Mouse (Mus musculus) embryonic facial prominence, embryonic 13.5 days (tissue): Measurements from ENCODE around the gene BC035947. TPM values are rescaled to one million over a fixed set of nuclear protein-coding genes. Genes with fewer than 3 reads are reported as not detected.

Experiments
- ATAC-seq: fragments of 200-750 bp; cut with Nextera tagmentation; 2 replicates; pipeline ENCODE4 v1.8.0; 2017; ENCODE audit warnings: low read depth; ENCODE audit not compliant: insufficient number of reproducible peaks, insufficient read depth, low FRiP score, low TSS enrichment
- H3K27ac ChIP-seq: fragments of 300-500 bp; sonication (generic); 2 replicates; pipeline ENCODE4 v1.5.1; 2015; ENCODE audit warnings: moderate library complexity, mild to moderate bottlenecking, inconsistent platforms
- H3K27me3 ChIP-seq: fragments of 300-500 bp; sonication (generic); 2 replicates; pipeline ENCODE4 v1.6.1; 2015; ENCODE audit warnings: mild to moderate bottlenecking, inconsistent platforms
- H3K36me3 ChIP-seq: fragments of 300-500 bp; sonication (generic); 2 replicates; pipeline ENCODE4 v1.6.1; 2015; ENCODE audit warnings: mild to moderate bottlenecking, inconsistent platforms
- H3K4me1 ChIP-seq: fragments of 300-500 bp; sonication (generic); 2 replicates; pipeline ENCODE4 v1.6.1; 2015; ENCODE audit warnings: inconsistent platforms
- H3K4me2 ChIP-seq: fragments of 300-500 bp; sonication (generic); 2 replicates; pipeline ENCODE4 v1.6.1; 2015; ENCODE audit warnings: moderate library complexity, mild to moderate bottlenecking, inconsistent platforms
- H3K4me3 ChIP-seq: fragments of 300-500 bp; sonication (generic); 2 replicates; pipeline ENCODE4 v1.5.1; 2015; ENCODE audit warnings: mild to moderate bottlenecking, inconsistent platforms
- H3K9ac ChIP-seq: fragments of 300-500 bp; sonication (generic); 2 replicates; pipeline ENCODE4 v1.6.1; 2015; ENCODE audit warnings: mild to moderate bottlenecking, inconsistent platforms
- H3K9me3 ChIP-seq: fragments of 300-500 bp; sonication (generic); 2 replicates; pipeline ENCODE4 v1.6.1; 2016; ENCODE audit warnings: inconsistent platforms
- WGBS: fragments of 180-500 bp; shearing (Covaris S2); methylation state at CpG from one replicate; pipeline ENCODE4 v1.1.7; 2015; ENCODE audit warnings: mixed read lengths; 5-methylcytosine and 5-hydroxymethylcytosine counted together
- polyA plus RNA-seq: library from polyadenylated mRNA; unstranded; fragments of >200 nt; fragmentation: Nextera tagmentation; extraction: Ambion mirVana; gene quantifications from 2 replicates; pipeline ENCODE4 v1.2.1, GENCODE M21; 2015

The BC035947 gene
- polyA plus RNA-seq, 1 experiment from 2014 or later, result 0.84 TPM

DNA sequence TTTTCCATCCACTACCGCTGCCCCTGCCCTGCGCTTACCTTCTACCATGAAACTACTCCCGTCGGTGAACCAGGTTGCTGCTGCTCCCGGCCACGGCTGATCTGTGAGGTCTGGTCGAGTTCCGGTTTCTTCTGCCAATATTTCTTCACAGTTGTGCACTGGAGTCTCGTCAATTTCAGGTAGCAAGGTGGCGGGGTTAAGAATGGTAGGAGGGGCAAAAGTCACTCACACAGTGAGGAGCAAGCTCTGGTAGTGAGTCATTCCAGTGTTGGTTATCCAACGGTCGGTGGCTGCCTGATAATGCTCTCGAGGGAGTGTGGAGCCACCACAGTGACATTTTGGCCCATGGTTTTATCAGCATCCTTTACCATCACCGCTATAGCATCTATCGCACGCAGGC lies 10.9 kb downstream of the BC035947 start:
- Histone ChIP-seq H3K4me3 (no peak overlapping the region), H3K27me3 (no peaks in the 10 kb centered on the region), H3K4me2 (no peak overlapping the region), H3K36me3 (no peaks in the 10 kb centered on the region), H3K27ac (no peak overlapping the region), H3K4me1 (no peaks in the 10 kb centered on the region), H3K9me3 (no peaks in the 10 kb centered on the region), H3K9ac (no peak overlapping the region)
- ATAC-seq, result no peak
- 93% methylated on average over 16 of the region's 16 CpGs for WGBS

DNA sequence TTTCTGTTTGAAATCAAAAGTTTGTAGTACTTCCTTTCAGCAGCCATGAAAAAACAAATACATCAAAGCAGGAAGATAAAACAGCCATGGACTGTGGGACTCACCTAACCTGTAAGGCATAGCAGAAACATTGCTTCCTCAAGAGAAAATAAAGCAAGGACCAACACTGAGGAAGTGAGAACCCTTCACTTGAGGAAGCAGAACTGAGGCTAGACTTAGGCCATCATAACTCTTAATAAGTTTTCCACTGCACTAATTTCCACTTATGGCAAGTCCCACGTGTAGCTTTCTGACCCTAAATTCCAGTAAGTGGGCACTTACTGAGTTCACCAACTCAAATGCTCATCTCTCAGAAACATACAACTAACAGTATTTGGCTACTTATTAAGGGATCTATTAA lies 21.8 kb downstream of the BC035947 start:
- WGBS, result 68% methylated on average over 1 of the region's 1 CpGs
- H3K9ac ChIP-seq, result no peak overlapping the region
- no peak overlapping the region for H3K4me3 ChIP-seq
- H3K27me3 ChIP-seq, result no peaks in the 10 kb centered on the region
- no peak for ATAC-seq
- H3K36me3 ChIP-seq, result no peaks in the 10 kb centered on the region
- H3K27ac ChIP-seq, result no peak overlapping the region
- H3K4me1 ChIP-seq, result peaks cover 30% of the 10 kb centered on the region
- 0 out of 2 replicates have a peak overlapping the region, but pooled peaks have one; percentile 88 for H3K4me2 ChIP-seq
- no peaks in the 10 kb centered on the region for H3K9me3 ChIP-seq

DNA sequence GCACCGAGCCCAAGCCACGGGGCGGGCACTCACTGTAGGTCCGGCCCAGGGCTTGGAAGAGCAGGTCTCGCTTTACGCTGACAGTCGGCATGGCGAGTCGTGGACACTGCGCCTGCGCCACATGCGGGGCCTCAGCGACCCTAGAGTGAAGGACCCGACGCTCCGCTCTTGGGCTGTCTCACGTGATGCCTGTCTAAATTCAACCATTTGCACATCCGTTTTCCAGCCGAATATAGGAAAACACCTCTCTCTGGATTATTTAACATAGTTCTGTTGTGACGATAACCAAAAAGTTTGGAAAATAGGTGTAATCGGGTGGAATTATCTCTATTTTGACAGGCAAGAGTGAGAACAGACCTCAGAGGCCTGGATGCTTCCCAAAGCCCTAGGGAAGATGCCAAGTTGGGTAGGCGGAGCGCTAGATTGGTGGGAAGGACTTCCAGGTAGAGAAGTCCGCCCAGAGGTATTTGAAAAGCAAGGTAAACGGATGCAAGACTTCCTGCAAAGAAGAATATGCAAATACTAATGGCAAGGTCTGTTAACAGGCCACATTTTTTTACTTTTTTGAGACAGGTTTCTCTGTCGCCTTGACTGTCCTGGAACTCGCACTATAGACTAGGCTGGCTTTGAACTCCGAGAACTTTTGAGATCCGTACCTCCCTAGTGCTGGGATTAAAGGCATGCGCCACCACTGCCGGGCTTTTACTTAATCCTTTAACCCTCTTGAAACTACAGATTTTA lies 23.0 kb downstream of the BC035947 start, which contains the start of gene Farsb:
Gene Farsb (minus strand): TSS at position 146 of the 741 bp plus-strand sequence.
- Histone ChIP-seq H3K9ac (peak within 1 kb of the TSS; percentile 92), H3K4me1 (peaks cover 38% of the 10 kb centered on the region), H3K4me2 (peak within 1 kb of the TSS; percentile 88), H3K27ac (peak within 1 kb of the TSS; percentile 48), H3K27me3 (no peaks in the 10 kb centered on the region), H3K4me3 (peak within 1 kb of the TSS; percentile 96), H3K36me3 (no peaks in the 10 kb centered on the region), H3K9me3 (no peaks in the 10 kb centered on the region)
- WGBS, result under 1% methylated on average over 31 of the region's 31 CpGs
- ATAC-seq, result peak; percentile 92

DNA sequence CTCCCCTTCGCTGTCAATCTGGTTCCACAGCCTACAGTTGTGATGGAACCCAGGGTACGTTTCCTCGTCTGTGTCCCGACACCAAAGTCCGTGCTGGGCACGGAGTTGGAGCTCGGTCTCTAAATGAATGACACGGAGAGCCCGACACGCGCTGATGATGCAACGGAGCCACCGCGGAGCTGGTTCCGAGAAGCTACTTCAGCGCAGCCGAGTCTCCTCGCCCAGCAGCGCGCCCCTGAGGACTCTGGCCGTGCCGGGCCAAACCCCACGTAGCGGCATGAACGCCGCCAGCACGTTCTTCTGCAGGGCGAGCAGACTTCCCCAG lies 23.6 kb downstream of the BC035947 start:
- under 1% methylated on average over 28 of the region's 28 CpGs for WGBS

DNA sequence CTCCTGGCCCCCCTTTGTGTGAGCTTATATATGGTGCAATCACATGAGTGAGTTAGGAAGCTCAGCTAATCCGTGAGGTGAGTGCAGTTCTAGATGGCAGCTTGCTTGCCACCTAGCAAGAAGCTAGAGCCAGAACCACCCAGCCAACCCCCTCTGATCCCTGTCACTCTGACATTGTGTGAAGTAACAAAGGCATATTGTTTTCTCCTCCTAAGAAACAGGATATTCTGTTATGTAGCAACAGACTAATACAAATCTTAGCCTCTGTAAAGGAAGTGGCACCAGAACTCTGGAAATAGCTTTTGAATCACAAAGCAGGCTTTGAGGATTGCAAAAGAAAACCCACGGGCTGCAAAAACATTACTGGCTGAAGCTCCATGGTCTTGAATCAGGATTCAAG lies 27.6 kb downstream of the BC035947 start:
- no peaks in the 10 kb centered on the region for H3K27me3 ChIP-seq

More for the DNA sequence above, 23.6 kb downstream of the BC035947 start:
- H3K27ac ChIP-seq, result peak overlapping the region; percentile 48
- peaks cover 40% of the 10 kb centered on the region for H3K4me1 ChIP-seq
- peak overlapping the region; percentile 92 for H3K9ac ChIP-seq
- no peaks in the 10 kb centered on the region for H3K27me3 ChIP-seq
- H3K4me2 ChIP-seq, result peak overlapping the region; percentile 88
- H3K9me3 ChIP-seq, result no peaks in the 10 kb centered on the region
- peak overlapping the region; percentile 96 for H3K4me3 ChIP-seq
- H3K36me3 ChIP-seq, result no peaks in the 10 kb centered on the region
- no peak for ATAC-seq

DNA sequence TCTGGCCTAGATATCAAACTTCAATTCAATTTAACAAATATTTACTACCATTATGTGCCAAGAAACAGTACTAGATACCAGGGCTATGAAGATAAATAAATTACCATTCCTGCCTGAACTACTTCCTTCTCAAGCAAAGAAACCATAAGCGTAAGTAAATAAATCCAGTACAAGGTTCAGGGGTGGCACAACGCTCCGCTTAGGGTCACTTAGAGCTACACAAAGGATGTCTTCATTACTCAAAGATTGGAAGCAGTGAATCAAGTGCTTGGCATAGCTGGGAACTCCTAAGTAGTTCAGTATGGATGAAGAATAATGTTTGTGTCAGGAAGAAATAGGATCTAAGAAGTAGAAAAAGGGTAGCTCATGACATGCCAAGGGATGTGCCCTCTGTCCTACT lies 28.5 kb downstream of the BC035947 start:
- no peaks in the 10 kb centered on the region for H3K9me3 ChIP-seq
- peaks cover 19% of the 10 kb centered on the region for H3K36me3 ChIP-seq
- H3K9ac ChIP-seq, result no peak overlapping the region
- no peak for ATAC-seq
- 84% methylated on average over 3 of the region's 3 CpGs for WGBS
- H3K4me3 ChIP-seq, result no peak overlapping the region
- H3K4me1 ChIP-seq, result peaks cover 36% of the 10 kb centered on the region
- H3K4me2 ChIP-seq, result no peak overlapping the region
- peak overlapping the region; percentile 68; the same call in 1 of the 2 replicates for H3K27ac ChIP-seq
- no peaks in the 10 kb centered on the region for H3K27me3 ChIP-seq

More for the DNA sequence above, 27.6 kb downstream of the BC035947 start:
- no peak overlapping the region for H3K9ac ChIP-seq
- H3K4me1 ChIP-seq, result peaks cover 37% of the 10 kb centered on the region
- no peaks in the 10 kb centered on the region for H3K9me3 ChIP-seq
- no peak overlapping the region for H3K4me3 ChIP-seq
- 25% methylated on average over 2 of the region's 2 CpGs for WGBS
- H3K36me3 ChIP-seq, result peaks cover 15% of the 10 kb centered on the region
- peak overlapping the region; percentile 68 for H3K27ac ChIP-seq
- no peak for ATAC-seq
- H3K4me2 ChIP-seq, result no peak overlapping the region

DNA sequence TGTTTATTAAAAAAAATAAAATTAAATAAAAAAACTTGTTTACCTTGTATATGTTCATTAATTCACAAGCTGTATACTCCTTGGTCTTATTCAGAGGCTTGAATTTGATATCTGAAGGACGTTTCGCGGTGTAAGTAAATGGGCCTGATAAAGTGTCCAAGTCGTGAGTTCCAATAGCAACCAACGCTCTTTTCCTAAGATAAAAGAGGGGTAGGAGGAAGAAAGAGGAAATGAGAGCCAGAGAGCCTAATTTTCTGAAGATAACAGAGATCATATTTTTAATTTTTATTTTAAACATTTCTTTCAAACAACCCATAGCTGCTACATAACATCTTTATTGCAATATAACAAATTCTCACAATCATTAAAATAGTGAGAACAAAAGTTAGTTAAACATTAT lies 39.5 kb downstream of the BC035947 start:
- Histone ChIP-seq H3K9me3 (no peaks in the 10 kb centered on the region), H3K4me2 (no peak overlapping the region), H3K9ac (no peak overlapping the region), H3K4me1 (0 out of 2 replicates have a peak, but pooled peaks cover 3% of the 10 kb centered on the region), H3K4me3 (no peak overlapping the region), H3K27me3 (no peaks in the 10 kb centered on the region), H3K27ac (no peak overlapping the region), H3K36me3 (peaks cover 54% of the 10 kb centered on the region)
- no peak for ATAC-seq
- 90% methylated on average over 5 of the region's 5 CpGs for WGBS

DNA sequence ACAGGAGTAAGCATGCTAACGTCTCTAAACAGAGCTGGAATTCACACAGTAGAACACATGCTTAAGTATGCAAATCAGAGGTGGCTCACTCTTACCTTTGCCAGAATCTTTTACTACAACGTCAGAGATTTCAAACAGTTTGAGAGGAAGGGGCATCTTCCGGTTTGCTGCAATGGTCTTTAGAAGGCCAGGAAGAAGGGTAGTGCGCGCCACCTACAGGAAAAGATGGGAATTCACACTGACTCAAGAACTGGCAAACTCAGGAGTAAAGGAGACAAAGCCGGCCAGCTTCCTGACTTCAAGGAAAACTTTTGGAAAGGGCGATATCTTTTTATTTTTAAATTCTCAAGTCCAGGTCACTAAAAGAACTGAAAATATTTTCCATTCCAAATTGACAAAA lies 57.3 kb downstream of the BC035947 start:
- H3K27me3 ChIP-seq, result no peaks in the 10 kb centered on the region
- no peak overlapping the region for H3K4me3 ChIP-seq
- 23% methylated on average over 7 of the region's 7 CpGs for WGBS
- no peaks in the 10 kb centered on the region for H3K9me3 ChIP-seq
- peaks cover 78% of the 10 kb centered on the region for H3K36me3 ChIP-seq
- peaks cover 14% of the 10 kb centered on the region for H3K4me1 ChIP-seq
- no peak for ATAC-seq
- H3K27ac ChIP-seq, result no peak overlapping the region
- H3K9ac ChIP-seq, result no peak overlapping the region
- H3K4me2 ChIP-seq, result no peak overlapping the region

DNA sequence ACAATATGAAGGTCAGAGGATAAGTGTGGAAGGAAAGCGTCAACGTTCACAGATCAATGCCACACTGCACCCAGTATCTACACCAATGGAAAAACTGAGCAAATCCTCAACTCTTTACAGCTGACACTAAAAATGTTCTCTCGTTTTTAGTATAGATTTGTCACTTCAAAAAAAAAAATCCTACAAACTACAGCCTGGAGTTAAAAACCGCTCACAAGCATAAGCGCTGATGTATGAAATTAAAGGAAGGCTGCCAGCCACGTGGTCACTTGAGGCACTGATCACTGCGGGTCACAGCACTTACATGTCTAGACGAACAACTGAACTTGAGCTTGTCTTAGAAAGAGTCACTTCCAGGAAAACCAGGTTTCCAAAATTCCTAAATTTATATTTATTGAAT lies 58.1 kb downstream of the BC035947 start:
- H3K4me3 ChIP-seq, result no peak overlapping the region
- no peak overlapping the region for H3K27ac ChIP-seq
- ATAC-seq, result no peak
- no peak overlapping the region for H3K4me2 ChIP-seq
- peaks cover 70% of the 10 kb centered on the region for H3K36me3 ChIP-seq
- 77% methylated on average over 8 of the region's 8 CpGs for WGBS
- peaks cover 15% of the 10 kb centered on the region for H3K4me1 ChIP-seq
- H3K27me3 ChIP-seq, result no peaks in the 10 kb centered on the region
- no peak overlapping the region for H3K9ac ChIP-seq
- H3K9me3 ChIP-seq, result no peaks in the 10 kb centered on the region

DNA sequence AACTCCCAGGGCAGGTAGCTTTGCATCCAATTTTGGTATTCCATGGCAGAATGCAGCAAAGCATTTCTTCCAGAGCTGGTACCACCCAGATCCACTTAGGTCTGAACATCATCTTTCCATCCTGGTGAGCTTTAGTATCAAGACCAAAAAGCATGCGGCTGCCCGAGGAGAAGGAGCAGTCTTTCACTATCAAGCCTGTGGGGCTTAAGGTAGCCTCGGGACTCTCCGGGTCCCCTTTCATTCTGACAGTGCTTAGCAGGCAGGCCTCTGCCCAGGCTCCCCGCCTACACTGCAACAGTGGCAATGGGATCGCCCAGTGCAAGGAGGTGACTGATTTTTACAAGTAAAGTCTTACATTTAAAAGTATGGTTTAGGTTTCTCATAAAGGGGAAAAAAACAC lies 59.4 kb downstream of the BC035947 start:
- Histone ChIP-seq H3K27ac (no peak overlapping the region), H3K9ac (no peak overlapping the region), H3K27me3 (no peaks in the 10 kb centered on the region), H3K4me1 (peaks cover 27% of the 10 kb centered on the region), H3K9me3 (no peaks in the 10 kb centered on the region), H3K4me2 (no peak overlapping the region), H3K4me3 (no peak overlapping the region), H3K36me3 (peaks cover 58% of the 10 kb centered on the region)
- no peak for ATAC-seq
- WGBS, result 83% methylated on average over 6 of the region's 6 CpGs

DNA sequence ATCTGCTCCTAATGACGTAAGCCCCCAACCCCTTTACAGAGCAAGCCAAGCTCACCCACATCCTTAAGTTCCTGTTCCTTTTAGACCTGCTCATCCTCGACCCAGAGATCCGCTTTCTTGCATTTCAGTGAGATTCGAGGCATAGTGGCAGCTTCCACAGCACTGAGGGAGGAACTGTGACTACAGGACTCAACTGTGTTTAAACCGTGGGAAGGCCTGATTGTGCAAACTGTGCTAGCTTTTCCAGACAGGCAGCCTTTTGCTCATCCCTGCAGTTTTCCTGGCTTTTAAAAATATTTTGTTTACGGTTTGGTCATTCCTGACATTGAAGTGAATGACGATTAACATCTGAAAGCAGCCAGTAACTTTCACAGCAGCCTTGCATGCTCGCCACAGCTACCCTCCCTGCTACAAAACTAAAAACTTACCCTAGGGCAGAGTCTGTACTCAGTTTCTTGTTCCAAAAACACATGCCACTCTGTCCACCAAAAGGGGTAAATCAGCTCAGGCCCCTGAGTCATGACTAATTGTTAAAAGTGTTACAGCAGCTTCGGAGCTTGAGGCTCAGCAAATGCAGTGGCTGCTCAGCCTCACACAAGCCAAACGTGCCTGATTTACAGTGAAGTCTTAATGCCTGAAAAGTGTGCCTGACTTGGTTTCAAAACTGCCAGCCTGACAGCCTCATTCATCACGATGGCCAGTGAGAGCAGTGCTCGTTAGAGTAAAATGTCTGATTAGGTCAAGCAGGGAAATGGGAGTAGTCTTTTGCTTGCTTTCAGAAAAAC lies 60.7 kb downstream of the BC035947 start:
- H3K27ac ChIP-seq, result peak overlapping the region; percentile 35; the same call in 1 of the 2 replicates
- H3K36me3 ChIP-seq, result peaks cover 54% of the 10 kb centered on the region
- no peak for ATAC-seq
- H3K4me1 ChIP-seq, result peaks cover 32% of the 10 kb centered on the region
- H3K9me3 ChIP-seq, result no peaks in the 10 kb centered on the region
- H3K27me3 ChIP-seq, result no peaks in the 10 kb centered on the region
- 61% methylated on average over 12 of the region's 12 CpGs for WGBS
- H3K9ac ChIP-seq, result no peak overlapping the region; the same call in 1 of the 2 replicates
- no peak overlapping the region for H3K4me3 ChIP-seq
- H3K4me2 ChIP-seq, result no peak overlapping the region

DNA sequence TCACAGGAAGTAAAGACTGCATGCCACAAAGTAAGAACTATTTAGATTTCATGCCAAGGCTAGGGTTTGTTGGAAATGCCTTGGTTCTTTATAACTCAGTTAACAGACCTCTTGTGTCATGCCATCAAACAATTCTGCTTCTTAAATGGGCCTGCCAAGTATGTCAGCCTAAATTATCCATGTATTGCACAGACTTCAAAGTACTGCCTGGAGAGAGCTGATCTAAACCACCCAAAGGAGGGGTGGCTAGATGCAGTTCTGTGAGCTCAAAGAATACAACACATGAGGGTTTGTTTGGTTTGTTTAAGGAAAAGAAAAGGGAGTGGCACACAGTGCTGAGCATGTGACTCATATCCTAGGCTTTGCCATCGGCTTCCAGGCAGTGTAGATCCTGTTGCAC lies 63.9 kb downstream of the BC035947 start:
- Histone ChIP-seq H3K4me1 (peaks cover 35% of the 10 kb centered on the region), H3K27me3 (no peaks in the 10 kb centered on the region), H3K36me3 (peaks cover 44% of the 10 kb centered on the region), H3K4me3 (no peak overlapping the region), H3K27ac (peak overlapping the region; percentile 74), H3K9ac (no peak overlapping the region), H3K4me2 (no peak overlapping the region), H3K9me3 (no peaks in the 10 kb centered on the region)
- WGBS, result 23% methylated on average over 1 of the region's 1 CpGs
- ATAC-seq, result peak; percentile 59
